Mouse (Mus musculus): ENCODE data around the gene Olfr1387. TPM values are rescaled to one million over a fixed set of nuclear protein-coding genes. Genes with fewer than 3 reads are reported as not detected.

Olfr1387 gene
- not detected in 2 replicates for polyA plus RNA-seq (2012; rRNA removed; ENCODE audit: low replicate concordance)

DNA sequence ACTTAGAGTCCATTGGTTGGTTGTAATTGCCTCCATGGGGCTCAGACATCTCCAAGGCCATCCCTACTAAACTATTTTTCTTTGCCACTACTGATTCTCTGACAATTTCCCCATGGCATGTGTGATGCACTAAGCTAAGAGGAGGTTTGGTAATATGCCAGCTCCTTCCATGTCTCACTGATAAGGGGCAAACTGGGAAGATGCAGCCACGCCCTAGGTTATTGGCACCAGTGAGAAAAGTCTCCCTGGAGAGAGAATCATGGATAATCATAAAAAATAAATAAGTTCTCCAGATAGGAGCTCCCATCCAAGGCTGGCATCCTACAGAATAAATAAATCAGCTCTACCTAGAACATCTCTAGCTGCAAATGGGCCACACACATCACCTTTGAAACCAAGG is at the start of gene Olfr1387:
Gene Olfr1387 (plus strand): TSS at position 301 of the 400 bp plus-strand sequence.

DNA sequence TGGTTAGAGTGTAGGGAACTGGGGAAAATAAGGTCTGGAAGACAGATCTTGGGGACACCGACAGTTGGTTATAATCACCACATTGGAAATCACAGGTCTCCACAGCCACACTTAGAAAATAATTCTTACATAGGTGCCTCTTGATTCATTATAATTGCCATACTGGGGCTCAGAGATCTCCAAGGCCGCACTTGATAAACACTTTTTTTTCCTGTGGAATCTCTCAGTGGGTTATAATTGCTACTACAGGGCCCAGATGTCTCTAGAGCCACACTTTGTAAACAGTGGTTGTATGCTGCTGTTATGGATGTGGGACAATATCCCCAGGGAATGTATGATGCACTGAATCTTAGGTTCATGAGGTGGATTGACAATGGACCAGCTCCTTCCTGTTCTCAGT is 32.4 kb upstream of the Olfr1387 start, which contains the start of gene Olfr1389:
Gene Olfr1389 (plus strand): TSS at position 301 of the 400 bp plus-strand sequence.

DNA sequence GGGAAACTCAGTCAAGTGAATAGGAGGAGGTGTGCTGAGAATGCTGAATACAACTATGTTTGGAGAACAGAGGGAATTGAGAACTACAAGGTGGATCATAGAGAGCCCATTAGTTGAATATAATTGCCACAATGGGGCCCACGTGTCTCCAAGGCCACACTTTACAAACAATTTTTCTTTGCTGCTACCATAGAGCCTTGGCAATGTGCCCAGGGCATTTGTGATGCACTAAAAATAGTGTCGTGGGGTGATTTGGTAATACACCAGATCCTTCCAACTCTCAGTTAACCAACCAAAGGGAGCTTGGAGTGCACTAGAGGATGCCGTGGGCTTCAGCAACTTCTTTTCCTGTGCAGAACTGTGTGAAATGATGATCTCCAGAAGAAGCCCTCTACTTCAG is 18.7 kb upstream of the Olfr1387 start, which contains the start of gene Olfr1388:
Gene Olfr1388 (plus strand): TSS at position 214 of the 400 bp plus-strand sequence.

DNA sequence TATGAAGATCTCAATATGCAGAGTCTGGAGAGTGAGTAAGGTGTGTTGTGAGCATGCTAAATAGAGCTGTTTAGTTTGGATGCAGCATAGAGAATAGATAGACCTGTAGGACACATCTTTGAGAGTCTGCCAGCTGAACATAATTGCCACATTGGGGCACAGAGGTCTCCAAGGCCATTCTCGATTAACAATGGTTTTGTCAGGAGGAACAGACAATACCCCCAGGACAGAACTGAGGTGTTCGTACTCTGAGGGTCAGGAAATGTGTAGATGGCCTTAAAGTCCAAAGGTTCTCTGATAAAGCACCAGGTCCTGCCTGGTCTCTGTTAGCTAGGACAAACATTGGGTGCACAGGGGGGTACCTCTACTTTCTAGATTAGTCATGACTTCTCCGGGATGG is 9.6 kb downstream of the Olfr1387 start, which contains the start of gene Olfr1386:
Gene Olfr1386 (plus strand): TSS at position 301 of the 400 bp plus-strand sequence.

DNA sequence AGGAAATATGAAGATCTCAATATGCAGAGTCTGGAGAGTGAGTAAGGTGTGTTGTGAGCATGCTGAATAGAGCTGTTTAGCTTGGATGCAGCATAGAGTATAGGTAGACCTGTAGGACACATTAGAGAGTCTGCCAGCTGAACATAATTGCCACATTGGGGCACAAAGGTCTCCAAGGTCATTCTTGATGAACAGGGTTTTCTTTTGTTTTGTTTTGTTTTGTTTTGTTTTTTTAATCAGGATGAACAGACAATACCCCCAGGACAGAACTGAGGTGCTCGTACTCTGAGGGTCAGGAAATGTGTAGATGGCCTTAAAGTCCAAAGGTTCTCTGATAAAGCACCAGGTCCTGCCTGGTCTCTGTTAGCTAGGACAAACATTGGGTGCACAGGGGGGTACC is 33.6 kb downstream of the Olfr1387 start, which contains the start of gene Olfr1385:
Gene Olfr1385 (plus strand): TSS at position 301 of the 400 bp plus-strand sequence.

Other genes starting within 250 kb of the Olfr1387 start
- gene Mgat1, start 211.2 kb upstream of the Olfr1387 start, polyA plus RNA-seq (2012; rRNA removed; ENCODE audit: low replicate concordance): 159 and 174 TPM in 2 replicates
- 0.19 and 0.28 TPM in 2 replicates for gene Olfr1393, start 177.0 kb upstream of the Olfr1387 start, polyA plus RNA-seq (2012; rRNA removed; ENCODE audit: low replicate concordance)
- 0.06 and 0.17 TPM in 2 replicates for gene Olfr1392, start 170.1 kb upstream of the Olfr1387 start, polyA plus RNA-seq (2012; rRNA removed; ENCODE audit: low replicate concordance)
- not detected in 2 replicates for gene Olfr10, start 150.6 kb upstream of the Olfr1387 start, polyA plus RNA-seq (2012; rRNA removed; ENCODE audit: low replicate concordance)
- not detected in 2 replicates for gene Olfr1391, start 132.6 kb upstream of the Olfr1387 start, polyA plus RNA-seq (2012; rRNA removed; ENCODE audit: low replicate concordance)
- not detected in 2 replicates for gene Olfr1390, start 120.2 kb upstream of the Olfr1387 start, polyA plus RNA-seq (2012; rRNA removed; ENCODE audit: low replicate concordance)
- gene Olfr1389, start 32.3 kb upstream of the Olfr1387 start, polyA plus RNA-seq (2012; rRNA removed; ENCODE audit: low replicate concordance): not detected in 2 replicates
- 0.50 and 2.1 TPM in 2 replicates for gene Olfr1388, start 18.7 kb upstream of the Olfr1387 start, polyA plus RNA-seq (2012; rRNA removed; ENCODE audit: low replicate concordance)
- not detected in 2 replicates for gene Olfr1386, start 9.7 kb downstream of the Olfr1387 start, polyA plus RNA-seq (2012; rRNA removed; ENCODE audit: low replicate concordance)
- gene Olfr1385, start 33.7 kb downstream of the Olfr1387 start, polyA plus RNA-seq (2012; rRNA removed; ENCODE audit: low replicate concordance): not detected in 2 replicates
- gene Olfr1384, start 51.4 kb downstream of the Olfr1387 start, polyA plus RNA-seq (2012; rRNA removed; ENCODE audit: low replicate concordance): not detected in 2 replicates
- gene Olfr1383, start 64.3 kb downstream of the Olfr1387 start, polyA plus RNA-seq (2012; rRNA removed; ENCODE audit: low replicate concordance): not detected in 2 replicates
- not detected in 2 replicates for gene Olfr1382, start 72.9 kb downstream of the Olfr1387 start, polyA plus RNA-seq (2012; rRNA removed; ENCODE audit: low replicate concordance)
- gene Olfr1381, start 88.1 kb downstream of the Olfr1387 start, polyA plus RNA-seq (2012; rRNA removed; ENCODE audit: low replicate concordance): not detected in 2 replicates
- not detected in 2 replicates for gene Olfr1380, start 101.5 kb downstream of the Olfr1387 start, polyA plus RNA-seq (2012; rRNA removed; ENCODE audit: low replicate concordance)
- 10.8 and 19.1 TPM in 2 replicates for gene Flt4, start 153.9 kb downstream of the Olfr1387 start, polyA plus RNA-seq (2012; rRNA removed; ENCODE audit: low replicate concordance)
- gene Scgb3a1, start 208.3 kb downstream of the Olfr1387 start, polyA plus RNA-seq (2012; rRNA removed; ENCODE audit: low replicate concordance): 1.1 and 2.2 TPM in 2 replicates